Mouse (Mus musculus) liver, embryonic 14.5 days (tissue): ENCODE measurements at regions not wholly inside any gene's neighbourhood (a gene's known extent, or its start where the extent isn't known, plus 50 kb on each side); places are given as distances from the start of the nearest gene placed in this dataset.

ENCODE experiments used
- ATAC-seq: fragments of 200-750 bp; cut with Nextera tagmentation; 2 replicates; pipeline ENCODE4 v1.8.0; 2017; ENCODE audit warnings: moderate number of reproducible peaks, mild to moderate bottlenecking, moderate library complexity; ENCODE audit not compliant: insufficient read depth
- DNase-seq, 3 experiments: peaks; one replicate each; pipeline ENCODE4 v3.0.0-alpha.2; 2012 to 2013; ENCODE audit warnings: low read depth in 3 of 3, low spot score in 3 of 3
- H3K27ac ChIP-seq: fragments of 300-500 bp; sonication (generic); 2 replicates; pipeline ENCODE4 v1.5.1; 2014; ENCODE audit warnings: moderate library complexity, mild to moderate bottlenecking, control low read depth, inconsistent platforms
- H3K27me3 ChIP-seq: fragments of 300-500 bp; sonication (generic); 2 replicates; pipeline ENCODE4 v1.6.1; 2014; ENCODE audit warnings: mild to moderate bottlenecking, low read length, moderate library complexity; ENCODE audit not compliant: control insufficient read depth, insufficient read depth
- H3K36me3 ChIP-seq: fragments of 300-500 bp; sonication (generic); replicated peaks from 2 replicates; pipeline ENCODE4 v1.6.1; 2014; ENCODE audit warnings: low read depth; ENCODE audit not compliant: control insufficient read depth, insufficient read depth
- H3K4me1 ChIP-seq, 2 experiments: fragments of 200-500 bp in 1 of 2; fragments of 300-500 bp in 1 of 2; sonication (generic) in 1 of 2; replicated peaks; 2 replicates each; pipeline ENCODE4 v1.6.1; 2012 to 2014; ENCODE audit warnings: antibody characterized with exemption in 1 of 2, inconsistent platforms in 1 of 2, low read length in 1 of 2; ENCODE audit not compliant: control insufficient read depth in 2 of 2, insufficient read depth in 2 of 2
- H3K4me2 ChIP-seq: fragments of 300-500 bp; sonication (generic); 2 replicates; pipeline ENCODE4 v1.6.1; 2014; ENCODE audit warnings: low read depth, mild to moderate bottlenecking, control low read depth, moderate library complexity
- H3K4me3 ChIP-seq, 2 experiments: fragments of 200-500 bp in 1 of 2; fragments of 300-500 bp in 1 of 2; sonication (generic) in 1 of 2; 2 replicates each; pipeline ENCODE4 v1.5.1; 2012 to 2014; ENCODE audit warnings: low read depth in 2 of 2, low read length in 2 of 2, mild to moderate bottlenecking in 2 of 2, control low read depth in 1 of 2, inconsistent platforms in 1 of 2, moderate library complexity in 1 of 2; ENCODE audit not compliant: insufficient read depth in 1 of 2
- H3K9ac ChIP-seq: fragments of 300-500 bp; sonication (generic); replicated peaks from 2 replicates; pipeline ENCODE4 v1.6.1; 2014; ENCODE audit warnings: mild to moderate bottlenecking, control low read depth, moderate library complexity
- H3K9me3 ChIP-seq: fragments of 300-500 bp; sonication (generic); 2 replicates; pipeline ENCODE4 v1.6.1; 2016; ENCODE audit warnings: low read length, mixed read lengths; ENCODE audit not compliant: control insufficient read depth
- CTCF ChIP-seq: IDR thresholded peaks from 2 replicates; pipeline ENCODE4 v1.5.1; 2016; ENCODE audit warnings: antibody characterized with exemption, low read depth, control low read depth
- EP300 ChIP-seq: IDR thresholded peaks from 2 replicates; pipeline ENCODE4 v1.6.1; 2016; ENCODE audit warnings: antibody characterized with exemption, low read depth
- WGBS: fragments of 180-500 bp; shearing (Covaris S2); extraction: QIAGEN DNeasy Blood & Tissue Kit; methylation state at CpG from one replicate; pipeline ENCODE4 v1.1.7; 2014; ENCODE audit not compliant: insufficient replicate concordance; 5-methylcytosine and 5-hydroxymethylcytosine counted together

DNA sequence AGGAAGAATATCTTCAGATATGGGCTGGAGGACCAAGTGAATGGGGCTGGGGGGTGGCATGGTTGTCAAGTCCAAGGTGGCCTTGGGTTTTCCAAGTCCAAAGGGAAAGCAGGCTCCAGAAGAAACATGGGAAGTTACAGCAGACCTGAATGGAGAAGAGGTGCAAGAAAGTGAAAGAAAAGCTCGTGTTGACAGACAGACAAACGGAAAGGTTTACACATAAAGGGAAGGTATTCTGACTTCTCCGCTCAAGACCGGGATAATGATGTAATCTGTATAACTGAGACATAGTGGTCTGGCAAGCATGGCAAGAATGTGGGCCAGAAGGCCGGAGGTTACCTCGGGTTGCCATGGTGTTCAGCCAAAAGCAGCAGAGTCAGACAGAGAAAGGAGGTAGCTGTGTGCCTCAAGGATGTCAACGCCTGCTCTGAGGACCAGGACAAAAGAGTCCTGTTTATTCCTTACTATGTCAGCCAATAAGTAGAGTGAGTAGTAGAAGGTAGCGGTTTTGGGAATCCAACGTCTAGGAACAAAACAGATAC, 50.8 kb upstream of the Elk3 start:
- no peak for DNase-seq
- Histone ChIP-seq H3K27ac (no peak overlapping the region), H3K36me3 (no peaks in the 10 kb centered on the region), H3K4me1 (0 out of 4 replicates have a peak, but pooled peaks cover 0 to 3% of the 10 kb centered on the region in 2 experiments), H3K4me3 (no peak overlapping the region), H3K9me3 (no peaks in the 10 kb centered on the region), H3K27me3 (no peaks in the 10 kb centered on the region), H3K4me2 (no peak overlapping the region), H3K9ac (no peak overlapping the region)
- WGBS, result 59% methylated on average over 9 of the region's 9 CpGs
- TF ChIP-seq EP300 (no peak), CTCF (no peak)
- ATAC-seq, result no peak

DNA sequence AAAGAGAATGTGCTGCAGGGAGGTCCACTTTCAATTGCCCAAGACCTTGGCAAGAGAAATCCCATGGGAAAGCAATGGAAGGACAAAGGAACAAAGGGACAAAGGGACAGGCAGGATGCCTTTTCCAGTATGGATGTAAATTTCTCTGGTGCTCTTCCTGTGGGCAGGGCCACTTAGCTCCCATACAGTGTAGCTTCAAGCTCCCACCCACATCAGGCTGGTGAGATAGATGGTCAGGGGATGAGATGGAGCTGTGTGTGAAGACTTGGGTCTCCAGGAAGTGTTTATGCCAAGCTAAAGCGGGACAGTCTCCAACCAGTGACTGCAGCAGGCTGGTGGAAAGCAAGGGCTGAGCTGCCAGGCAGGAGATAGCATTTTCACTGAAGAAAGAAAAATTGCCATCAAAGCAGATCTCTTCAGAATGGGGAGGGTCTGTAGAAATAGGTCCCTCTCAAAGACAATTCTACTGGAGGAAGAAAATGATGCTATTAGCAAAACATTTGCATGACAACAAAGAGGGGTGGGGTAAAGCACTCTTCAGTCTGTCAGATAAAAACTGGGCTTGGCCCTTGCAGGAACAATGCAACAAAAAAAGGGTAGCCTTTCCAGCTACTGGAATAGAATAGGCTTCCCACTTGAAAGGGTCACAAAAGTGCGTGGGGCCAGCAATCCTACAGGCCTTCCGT, 53.3 kb upstream of the Elk3 start:
- no peak for ATAC-seq
- TF ChIP-seq EP300, result no peak
- no peak for TF ChIP-seq CTCF
- no peak overlapping the region for H3K27ac ChIP-seq
- H3K4me1 ChIP-seq, result peaks cover 0 to 3% of the 10 kb centered on the region in 2 experiments; a peak in 1 of 4 replicates
- no peaks in the 10 kb centered on the region for H3K9me3 ChIP-seq
- H3K36me3 ChIP-seq, result no peaks in the 10 kb centered on the region
- WGBS, result 54% methylated on average over 3 of the region's 3 CpGs
- DNase-seq, result no peak
- H3K4me3 ChIP-seq, result no peak overlapping the region
- no peaks in the 10 kb centered on the region for H3K27me3 ChIP-seq
- H3K9ac ChIP-seq, result no peak overlapping the region
- no peak overlapping the region for H3K4me2 ChIP-seq

DNA sequence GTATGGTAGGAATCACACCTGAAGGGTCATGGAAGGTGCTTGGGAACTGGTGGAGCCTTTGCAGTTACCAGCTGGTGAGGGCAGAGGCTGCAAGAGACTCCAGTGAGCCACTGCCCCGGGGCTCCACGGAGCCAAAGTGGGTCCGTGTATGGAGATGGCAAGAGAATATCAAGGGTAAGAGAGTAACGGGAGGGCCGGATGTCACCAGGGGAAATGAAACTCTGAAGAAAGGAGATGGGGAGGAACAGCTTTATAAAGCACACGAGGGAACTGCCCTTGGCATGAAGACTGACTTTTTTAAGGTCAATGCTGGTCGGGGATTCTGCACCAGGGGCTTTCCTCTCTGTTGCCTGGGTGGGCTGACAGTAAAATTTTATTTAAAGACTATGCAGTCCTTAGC, 53.9 kb upstream of the Elk3 start:
- WGBS, result 54% methylated on average over 7 of the region's 7 CpGs
- ATAC-seq (no peak), DNase-seq (no peak)
- no peak overlapping the region for H3K27ac ChIP-seq
- no peaks in the 10 kb centered on the region for H3K27me3 ChIP-seq
- H3K4me2 ChIP-seq, result no peak overlapping the region
- H3K4me3 ChIP-seq, result no peak overlapping the region
- H3K4me1 ChIP-seq, result peaks cover 0 to 3% of the 10 kb centered on the region in 2 experiments; a peak in 1 of 4 replicates
- no peak for TF ChIP-seq EP300
- TF ChIP-seq CTCF, result no peak
- H3K36me3 ChIP-seq, result no peaks in the 10 kb centered on the region
- no peaks in the 10 kb centered on the region for H3K9me3 ChIP-seq
- H3K9ac ChIP-seq, result no peak overlapping the region

DNA sequence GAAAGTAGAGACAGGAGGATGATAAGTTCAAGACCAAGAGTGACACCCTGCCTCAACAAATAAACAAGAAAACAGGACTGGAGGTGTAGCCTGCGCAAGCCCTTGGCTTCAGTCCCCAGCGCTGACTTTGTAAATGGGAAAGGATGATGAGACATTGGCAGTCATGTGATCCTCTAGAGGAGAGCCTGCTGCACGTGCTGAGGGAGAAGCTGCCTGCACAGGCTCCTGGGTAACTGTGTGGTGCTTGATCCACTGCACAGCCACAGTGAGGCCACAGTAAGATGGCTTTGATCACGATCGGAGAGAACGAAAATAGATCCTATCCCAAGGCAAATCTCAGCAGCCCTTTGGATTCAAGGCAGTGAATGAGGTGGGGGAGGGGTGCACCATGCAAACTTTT, 54.4 kb upstream of the Elk3 start:
- Histone ChIP-seq H3K4me3 (no peak overlapping the region), H3K27me3 (no peaks in the 10 kb centered on the region), H3K36me3 (no peaks in the 10 kb centered on the region), H3K9ac (no peak overlapping the region), H3K4me2 (no peak overlapping the region), H3K4me1 (peaks cover 0 to 3% of the 10 kb centered on the region in 2 experiments; a peak in 1 of 4 replicates), H3K9me3 (no peaks in the 10 kb centered on the region), H3K27ac (no peak overlapping the region)
- DNase-seq, result no peak
- TF ChIP-seq CTCF, result no peak
- TF ChIP-seq EP300, result no peak
- ATAC-seq, result no peak
- 58% methylated on average over 6 of the region's 6 CpGs for WGBS

DNA sequence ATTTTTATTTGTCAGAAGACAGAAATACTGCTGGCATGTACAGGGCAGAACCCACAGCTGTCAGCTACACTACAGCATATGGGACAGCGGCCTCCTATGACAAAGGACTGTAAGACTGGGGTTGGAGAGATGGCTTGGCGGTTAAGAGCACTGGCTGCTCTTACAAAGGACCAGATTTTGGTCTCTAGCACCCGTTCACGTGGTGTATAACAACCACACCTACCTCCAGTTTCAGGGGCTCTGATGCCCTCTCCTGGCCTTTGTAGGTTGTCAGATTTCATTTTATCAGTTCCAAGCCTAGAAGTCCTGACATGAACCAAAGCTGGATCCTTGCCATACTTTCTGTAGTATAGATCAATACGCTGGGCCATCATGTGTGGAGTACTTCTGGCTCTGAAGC, 54.9 kb upstream of the Elk3 start:
- Histone ChIP-seq H3K9me3 (no peaks in the 10 kb centered on the region), H3K4me1 (peaks cover 0 to 3% of the 10 kb centered on the region in 2 experiments; a peak in 1 of 4 replicates), H3K4me2 (no peak overlapping the region), H3K27me3 (no peaks in the 10 kb centered on the region), H3K27ac (no peak overlapping the region), H3K36me3 (no peaks in the 10 kb centered on the region), H3K4me3 (no peak overlapping the region), H3K9ac (no peak overlapping the region)
- TF ChIP-seq CTCF (0 out of 2 replicates have a peak, but pooled peaks have one; percentile 13), EP300 (no peak)
- no peak for DNase-seq
- no peak for ATAC-seq
- WGBS, result 66% methylated on average over 5 of the region's 5 CpGs
